Mouse (Mus musculus): ENCODE measurements at regions not wholly inside any gene's neighbourhood (a gene's known extent, or its start where the extent isn't known, plus 50 kb on each side); places are given as distances from the start of the nearest gene placed in this dataset.
"Not testable (repeated sequence)": the region's sequence is repeated elsewhere in the genome, so short reads cannot be mapped to it uniquely, and the experiment has no call there.

GRCm38 (mm10) chr17:7527681-7528080 lies 142.4 kb upstream of the Unc93a2 start:
- Histone ChIP-seq H3K4me3 (ENCODE audit: low read depth, low read length) (no peak overlapping the region), H3K36me3 (ENCODE audit: control insufficient read depth, insufficient read depth, low read length) (no peaks in the 10 kb centered on the region), H3K27ac (ENCODE audit: low read length) (no peak overlapping the region), H3K4me2 (replicated peaks; ENCODE audit: low read depth, low read length) (no peak overlapping the region), H3K4me1 (ENCODE audit: control insufficient read depth, insufficient read depth, low read length) (no peaks in the 10 kb centered on the region), H3K9ac (replicated peaks; ENCODE audit: low read depth, low read length) (no peak overlapping the region), H3K9me3 (ENCODE audit: control insufficient read depth, low read depth, low read length) (no peaks in the 10 kb centered on the region), H3K27me3 (ENCODE audit: control insufficient read depth, insufficient read depth, low read length) (no peaks in the 10 kb centered on the region)
- no peak for ATAC-seq (ENCODE audit: insufficient number of reproducible peaks, insufficient read depth, low FRiP score, low read depth)
- WGBS = 57% methylated on average over 3 of the region's 3 CpGs

- WGBS = 80% methylated on average over 11 of the region's 11 CpGs
- ATAC-seq (ENCODE audit: insufficient number of reproducible peaks, insufficient read depth, low FRiP score, low read depth); H3K27ac ChIP-seq (ENCODE audit: low read length); H3K9ac ChIP-seq (replicated peaks; ENCODE audit: low read depth, low read length); H3K4me1 ChIP-seq (ENCODE audit: control insufficient read depth, insufficient read depth, low read length); H3K36me3 ChIP-seq (ENCODE audit: control insufficient read depth, insufficient read depth, low read length); H3K4me3 ChIP-seq (ENCODE audit: low read depth, low read length); H3K9me3 ChIP-seq (ENCODE audit: control insufficient read depth, low read depth, low read length); H3K27me3 ChIP-seq (ENCODE audit: control insufficient read depth, insufficient read depth, low read length); H3K4me2 ChIP-seq (replicated peaks; ENCODE audit: low read depth, low read length): not testable (repeated sequence)
These were observed 139.2 kb upstream of the Unc93a2 start for GRCm38 (mm10) chr17:7524497-7524896.

- 67% methylated on average over 10 of the region's 10 CpGs for WGBS
- Histone ChIP-seq H3K36me3 (ENCODE audit: control insufficient read depth, insufficient read depth, low read length) (no peaks in the 10 kb centered on the region), H3K9me3 (ENCODE audit: control insufficient read depth, low read depth, low read length) (no peaks in the 10 kb centered on the region), H3K4me1 (ENCODE audit: control insufficient read depth, insufficient read depth, low read length) (no peaks in the 10 kb centered on the region), H3K4me3 (ENCODE audit: low read depth, low read length) (no peak overlapping the region), H3K9ac (replicated peaks; ENCODE audit: low read depth, low read length) (no peak overlapping the region), H3K4me2 (replicated peaks; ENCODE audit: low read depth, low read length) (no peak overlapping the region), H3K27ac (ENCODE audit: low read length) (no peak overlapping the region), H3K27me3 (ENCODE audit: control insufficient read depth, insufficient read depth, low read length) (no peaks in the 10 kb centered on the region)
- no peak for ATAC-seq (ENCODE audit: insufficient number of reproducible peaks, insufficient read depth, low FRiP score, low read depth)
These were observed 135.9 kb upstream of the Unc93a2 start for GRCm38 (mm10) chr17:7521127-7521526.

Measured in stomach, embryonic 14.5 days (tissue).